Mouse (Mus musculus) small intestine, adult 2 months (tissue): ENCODE data around the gene Calcoco1.

Experiments
- CTCF ChIP-seq: fragments of 200-500 bp; IDR thresholded peaks from 2 replicates; pipeline ENCODE4 v1.5.1; 2012; ENCODE audit warnings: low read depth, mild to moderate bottlenecking, control low read depth, inconsistent platforms, low read length, moderate library complexity, mixed read lengths; ENCODE audit not compliant: insufficient replicate concordance, insufficient read length; ENCODE audit errors: extremely low read depth
- POLR2A ChIP-seq: fragments of 200-500 bp; IDR thresholded peaks from 2 replicates; pipeline ENCODE4 v1.6.1; 2012; ENCODE audit warnings: low read depth, mild to moderate bottlenecking, control low read depth, inconsistent platforms, low read length, moderate library complexity

GRCm38 (mm10) chr15:102757686-102758085 is 35.7 kb upstream of the Calcoco1 start:
- no peak for TF ChIP-seq POLR2A
- no peak for TF ChIP-seq CTCF
